Mouse (Mus musculus): ENCODE results near the gene Insl3.
"Not testable (repeated sequence)": the region's sequence is repeated elsewhere in the genome, so short reads cannot be mapped to it uniquely, and the experiment has no call there.

GRCm38 (mm10) chr8:71695456-71695855 is 6.4 kb downstream of the Insl3 start:
- not testable (repeated sequence) for TF ChIP-seq POLR2A (IDR thresholded peaks at IDR 0.05; ENCODE audit: insufficient read length, low read depth); SRF (IDR thresholded peaks at IDR 0.05; ENCODE audit: control insufficient read depth, insufficient read length, low read depth); POLR2AphosphoS2 (IDR thresholded peaks at IDR 0.05; ENCODE audit: insufficient read length, low read depth); MYOD1 (IDR thresholded peaks at IDR 0.05; ENCODE audit: control insufficient read depth in 1 of 3, insufficient read length in 2 of 3, low read depth in 2 of 3); E2F4 (IDR thresholded peaks at IDR 0.05; ENCODE audit: insufficient read depth); TCF12 (IDR thresholded peaks at IDR 0.05; ENCODE audit: insufficient read depth, poor library complexity, severe bottlenecking); CEBPB (IDR thresholded peaks at IDR 0.05; ENCODE audit: insufficient read depth, poor library complexity, severe bottlenecking); MYOG (IDR thresholded peaks at IDR 0.05; ENCODE audit: control insufficient read depth in 1 of 3, insufficient read depth in 1 of 3, insufficient read length in 2 of 3, low read depth in 2 of 3); MAX (IDR thresholded peaks at IDR 0.05; ENCODE audit: low read depth); TCF3 (IDR thresholded peaks at IDR 0.05; ENCODE audit: insufficient read length, low read depth); USF1 (IDR thresholded peaks at IDR 0.05; ENCODE audit: low read depth); REST (IDR thresholded peaks at IDR 0.05; ENCODE audit: insufficient read depth, insufficient read length)

Measured in myocyte (in vitro differentiated cells).